Mouse (Mus musculus) megakaryocyte, embryonic 14.5 days (primary cell): ENCODE data around the gene Kcnk13.

Experiments used
- FLI1 ChIP-seq: IDR thresholded peaks from 2 replicates; pipeline ENCODE4 v1.6.1; 2012; ENCODE audit warnings: low read length, inconsistent platforms, mixed read lengths
- GATA1 ChIP-seq: IDR thresholded peaks from 3 replicates; pipeline ENCODE4 v1.6.1; 2012; ENCODE audit warnings: mixed read lengths, low read length, inconsistent platforms, borderline replicate concordance

GRCm38 (mm10) chr12:100002914-100003587 lies 38.8 kb downstream of the Kcnk13 start:
- TF ChIP-seq GATA1 (no peak), FLI1 (no peak)
